Mouse (Mus musculus) heart, postnatal 0 days (tissue): ENCODE data around the gene Scfd2. TPM values are rescaled to one million over a fixed set of nuclear protein-coding genes. Genes with fewer than 3 reads are reported as not detected.

Experiments used
- ATAC-seq: fragments of 200-750 bp; cut with Nextera tagmentation; 2 replicates; pipeline ENCODE4 v1.8.0; 2017; ENCODE audit warnings: low read depth, moderate number of reproducible peaks, moderate library complexity; ENCODE audit not compliant: insufficient read depth
- DNase-seq: peaks from one replicate; pipeline ENCODE4 v3.0.0-alpha.2; 2016; ENCODE audit warnings: low spot score
- H3K27ac ChIP-seq: fragments of 300-500 bp; sonication (generic); 2 replicates; pipeline ENCODE4 v1.5.1; 2014; ENCODE audit warnings: low read depth, mild to moderate bottlenecking
- H3K27me3 ChIP-seq: fragments of 300-500 bp; sonication (generic); 2 replicates; pipeline ENCODE4 v1.6.1; 2014; ENCODE audit warnings: low read length, mixed read lengths; ENCODE audit not compliant: control insufficient read depth, insufficient read depth
- H3K36me3 ChIP-seq: fragments of 300-500 bp; sonication (generic); replicated peaks from 2 replicates; pipeline ENCODE4 v1.6.1; 2014; ENCODE audit warnings: low read length, mixed read lengths; ENCODE audit not compliant: control insufficient read depth, insufficient read depth
- H3K4me1 ChIP-seq: fragments of 300-500 bp; sonication (generic); 2 replicates; pipeline ENCODE4 v1.6.1; 2014; ENCODE audit warnings: antibody characterized with exemption; ENCODE audit not compliant: control insufficient read depth, insufficient read depth
- H3K4me2 ChIP-seq: fragments of 300-500 bp; sonication (generic); 2 replicates; pipeline ENCODE4 v1.6.1; 2014; ENCODE audit warnings: low read depth, mild to moderate bottlenecking, low read length, moderate library complexity
- H3K4me3 ChIP-seq: fragments of 300-500 bp; sonication (generic); 2 replicates; pipeline ENCODE4 v1.5.1; 2014; ENCODE audit warnings: low read depth, low read length
- H3K9ac ChIP-seq: fragments of 300-500 bp; sonication (generic); replicated peaks from 2 replicates; pipeline ENCODE4 v1.6.1; 2014; ENCODE audit warnings: low read depth, low read length, mixed read lengths
- H3K9me3 ChIP-seq: fragments of 300-500 bp; sonication (generic); replicated peaks from 2 replicates; pipeline ENCODE4 v1.6.1; 2016; ENCODE audit warnings: low read length; ENCODE audit not compliant: control insufficient read depth
- CTCF ChIP-seq: IDR thresholded peaks from 2 replicates; pipeline ENCODE4 v1.5.1; 2016; ENCODE audit warnings: antibody characterized with exemption, control low read depth, low read depth
- EP300 ChIP-seq: IDR thresholded peaks from 2 replicates; pipeline ENCODE4 v1.6.1; 2016; ENCODE audit warnings: antibody characterized with exemption, low read depth
- WGBS: fragments of 180-500 bp; shearing (Covaris S2); extraction: QIAGEN DNeasy Blood & Tissue Kit; methylation state at CpG from one replicate; pipeline ENCODE4 v1.1.7; 2014; 5-methylcytosine and 5-hydroxymethylcytosine counted together
- polyA plus RNA-seq: library from polyadenylated mRNA; unstranded; fragments of >200 nt; fragmentation: Nextera tagmentation; extraction: Ambion mirVana; gene quantifications from 2 replicates; pipeline ENCODE4 v1.2.1, GENCODE M21; 2015
- total RNA-seq: library from RNA; depleted of rRNA; stranded (reverse); fragments of >200 nt; gene quantifications from 2 replicates; pipeline ENCODE4 v1.2.3, GENCODE M21; 2014; ENCODE audit warnings: low replicate concordance

Scfd2 gene
- total and polyA plus RNA-seq, 2 experiments from 2014 or later: 14.2 to 24.3 TPM

DNA sequence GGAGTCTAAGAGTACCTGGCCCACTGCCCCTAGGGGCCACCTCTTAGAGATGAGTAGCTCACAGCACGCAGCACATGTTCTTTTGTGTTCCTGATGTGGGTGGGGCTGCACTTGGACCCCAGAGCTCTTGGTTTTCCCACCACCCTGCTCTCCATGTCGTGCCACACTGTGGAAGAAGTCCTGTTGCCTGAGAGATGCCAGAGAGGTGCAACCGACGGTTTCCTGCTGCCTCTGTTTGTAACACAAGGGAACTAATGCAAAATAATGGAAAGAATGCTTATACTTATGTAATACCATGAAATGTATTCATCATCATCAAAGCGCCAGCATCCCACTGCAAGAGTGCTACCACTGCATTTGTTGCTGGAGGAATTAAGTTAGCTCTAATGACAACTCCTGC is 238.0 kb downstream of the Scfd2 start:
- no peaks in the 10 kb centered on the region for H3K36me3 ChIP-seq
- WGBS: 73% methylated on average over 5 of the region's 5 CpGs
- H3K9me3 ChIP-seq: no peaks in the 10 kb centered on the region
- H3K4me3 ChIP-seq: no peak overlapping the region
- H3K27me3 ChIP-seq: no peaks in the 10 kb centered on the region
- ATAC-seq: no peak
- TF ChIP-seq CTCF (no peak), EP300 (no peak)
- no peak overlapping the region for H3K27ac ChIP-seq
- H3K4me1 ChIP-seq: 0 out of 2 replicates have a peak, but pooled peaks cover 7% of the 10 kb centered on the region
- no peak for DNase-seq
- no peak overlapping the region for H3K9ac ChIP-seq
- H3K4me2 ChIP-seq: no peak overlapping the region

DNA sequence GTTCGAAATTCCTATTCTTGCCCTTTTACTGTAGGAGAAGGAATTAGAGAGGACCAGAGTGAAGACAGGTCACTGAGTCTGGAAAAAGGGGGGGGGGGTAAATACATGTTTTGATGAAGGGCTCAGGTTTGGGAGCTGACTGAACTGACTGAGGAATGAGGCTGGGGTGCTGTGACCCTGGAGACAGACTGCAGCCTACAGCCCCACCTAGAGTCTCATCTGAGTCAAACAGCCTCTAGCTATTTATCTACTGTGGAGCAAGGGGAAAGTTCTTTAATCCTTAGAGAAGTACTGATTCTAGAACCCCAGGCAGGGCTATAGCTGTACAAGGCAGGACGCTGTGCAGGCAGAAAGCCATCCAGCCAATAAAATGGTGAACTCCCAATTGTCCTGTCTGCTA is 239.5 kb downstream of the Scfd2 start:
- peak; percentile 47; the same call in 1 of the 2 replicates for ATAC-seq
- Histone ChIP-seq H3K36me3 (no peaks in the 10 kb centered on the region), H3K27me3 (no peaks in the 10 kb centered on the region), H3K4me1 (0 out of 2 replicates have a peak, but pooled peaks cover 7% of the 10 kb centered on the region), H3K9me3 (no peaks in the 10 kb centered on the region), H3K4me2 (no peak overlapping the region), H3K4me3 (no peak overlapping the region), H3K9ac (no peak overlapping the region), H3K27ac (peak overlapping the region; percentile 90)
- DNase-seq: no peak
- 78% methylated on average over 2 of the region's 2 CpGs for WGBS
- no peak; the same call in 1 of the 2 replicates for TF ChIP-seq EP300
- peak; percentile 33 for TF ChIP-seq CTCF

DNA sequence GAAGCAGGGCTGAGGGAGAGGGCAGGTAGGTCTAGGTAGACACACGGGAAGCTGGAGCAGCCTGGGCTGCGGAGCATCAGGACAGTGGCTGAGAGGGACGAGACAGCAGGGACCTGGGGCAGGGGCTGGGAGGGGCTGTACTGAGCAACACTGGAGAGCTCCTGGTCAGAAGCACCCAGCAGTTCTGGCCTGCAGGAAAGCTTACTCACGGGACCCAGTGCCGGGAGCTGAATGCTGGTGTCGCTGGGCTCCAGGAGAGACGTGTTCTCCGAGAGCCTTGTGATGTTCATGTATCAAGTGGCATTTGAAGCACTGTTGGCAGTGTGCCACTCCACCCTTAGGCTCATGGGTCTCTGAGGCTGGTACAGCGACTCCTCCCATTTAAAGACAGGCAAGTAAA is 240.0 kb downstream of the Scfd2 start:
- peak; percentile 89 for ATAC-seq
- H3K9me3 ChIP-seq: no peaks in the 10 kb centered on the region

DNA sequence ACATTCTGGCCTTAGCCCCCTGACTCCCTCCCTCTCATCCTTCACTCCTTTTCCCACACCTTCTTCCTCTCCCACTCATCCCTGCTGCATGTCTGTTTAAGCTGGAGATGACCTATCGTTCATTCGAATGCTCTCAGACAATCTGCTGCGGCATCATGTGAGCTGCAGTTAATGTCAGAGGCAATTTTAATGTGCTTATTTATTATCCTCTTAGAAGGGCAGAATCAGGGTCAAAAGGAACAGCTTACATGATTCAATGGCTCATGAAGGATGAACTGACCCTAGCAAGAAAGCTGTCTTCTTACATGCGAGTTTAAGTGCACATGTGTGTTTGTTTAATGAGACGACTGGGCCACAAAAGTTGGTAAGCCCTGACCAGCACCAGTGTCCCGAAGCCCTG is 241.6 kb downstream of the Scfd2 start:
- Histone ChIP-seq H3K36me3 (no peaks in the 10 kb centered on the region), H3K27me3 (no peaks in the 10 kb centered on the region), H3K9ac (no peak overlapping the region), H3K4me1 (peaks cover 6% of the 10 kb centered on the region; the same call in 1 of the 2 replicates), H3K4me3 (no peak overlapping the region), H3K9me3 (no peaks in the 10 kb centered on the region), H3K27ac (no peak overlapping the region), H3K4me2 (no peak overlapping the region)
- WGBS: 92% methylated on average over 6 of the region's 6 CpGs
- TF ChIP-seq EP300 (no peak), CTCF (no peak)
- DNase-seq (no peak), ATAC-seq (no peak)

More for the DNA sequence above, 240.0 kb downstream of the Scfd2 start:
- peak overlapping the region; percentile 24 for H3K4me2 ChIP-seq
- H3K4me1 ChIP-seq: 0 out of 2 replicates have a peak, but pooled peaks cover 5% of the 10 kb centered on the region
- TF ChIP-seq CTCF: no peak
- TF ChIP-seq EP300: peak; percentile 81
- H3K27ac ChIP-seq: peak overlapping the region; percentile 90
- no peaks in the 10 kb centered on the region for H3K27me3 ChIP-seq
- peak; percentile 79 for DNase-seq
- H3K9ac ChIP-seq: no peak overlapping the region
- no peak overlapping the region for H3K4me3 ChIP-seq
- no peaks in the 10 kb centered on the region for H3K36me3 ChIP-seq
- 41% methylated on average over 9 of the region's 9 CpGs for WGBS

DNA sequence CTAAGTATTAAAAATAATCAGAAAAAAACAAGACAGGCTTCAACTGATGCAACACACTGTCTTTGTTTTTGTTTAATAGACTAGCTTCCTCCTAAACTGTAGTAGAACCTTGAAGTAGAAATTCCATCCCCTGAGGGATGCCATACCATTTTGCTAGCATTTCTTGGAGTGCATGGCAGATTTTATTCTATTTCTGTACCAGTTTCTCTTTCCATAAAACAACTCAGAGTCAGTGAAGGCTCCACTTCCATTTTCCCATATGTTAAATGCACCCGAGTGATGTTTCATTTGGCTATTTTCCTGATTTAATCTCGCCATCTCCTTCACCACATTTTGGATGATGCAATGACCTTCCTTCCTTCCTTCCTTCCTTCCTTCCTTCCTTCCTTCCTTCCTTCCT is 243.4 kb downstream of the Scfd2 start:
- Histone ChIP-seq H3K9ac (no peak overlapping the region), H3K4me2 (no peak overlapping the region), H3K27ac (no peak overlapping the region), H3K9me3 (no peaks in the 10 kb centered on the region), H3K4me1 (peaks cover 6% of the 10 kb centered on the region; the same call in 1 of the 2 replicates), H3K36me3 (no peaks in the 10 kb centered on the region), H3K4me3 (no peak overlapping the region), H3K27me3 (no peaks in the 10 kb centered on the region)
- DNase-seq (no peak), ATAC-seq (no peak)
- TF ChIP-seq EP300 (no peak), CTCF (no peak)
- 79% methylated on average over 2 of the region's 2 CpGs for WGBS

DNA sequence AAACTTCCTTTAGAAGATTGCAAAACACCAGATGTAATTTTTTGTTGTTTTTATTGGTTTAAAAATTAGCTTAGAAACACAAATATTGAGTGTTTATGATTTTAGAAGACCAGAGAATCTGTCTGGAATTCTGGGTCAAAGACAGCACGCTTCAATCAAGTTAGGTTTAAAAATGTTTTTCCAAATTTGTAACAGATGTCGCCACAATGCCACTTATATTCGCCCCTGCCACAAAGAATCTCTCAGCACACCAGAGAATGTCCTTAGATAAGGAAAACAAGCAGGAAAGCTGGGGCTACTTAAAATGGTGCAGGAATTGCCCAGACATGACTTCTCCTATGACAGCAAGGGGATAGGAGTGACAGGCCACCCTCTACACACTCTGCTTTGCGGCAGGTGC is 245.3 kb downstream of the Scfd2 start:
- WGBS: 52% methylated on average over 4 of the region's 4 CpGs
- Histone ChIP-seq H3K9ac (no peak overlapping the region), H3K4me1 (peaks cover 12% of the 10 kb centered on the region), H3K27ac (no peak overlapping the region), H3K4me2 (no peak overlapping the region), H3K9me3 (no peaks in the 10 kb centered on the region), H3K4me3 (no peak overlapping the region), H3K36me3 (no peaks in the 10 kb centered on the region), H3K27me3 (no peaks in the 10 kb centered on the region)
- no peak for DNase-seq
- no peak for TF ChIP-seq EP300
- no peak for TF ChIP-seq CTCF
- ATAC-seq: no peak
